Mouse (Mus musculus) ES-CJ7 (cell line): ENCODE measurements at regions not wholly inside any gene's neighbourhood (a gene's known extent, or its start where the extent isn't known, plus 50 kb on each side); places are given as distances from the start of the nearest gene placed in this dataset.

ENCODE experiments used
- DNase-seq: peaks from one replicate; pipeline ENCODE4 v3.0.0; 2011; ENCODE audit warnings: low read depth, low spot score

- DNase-seq = no peak
These were observed 176.3 kb upstream of the Spaca1 start for GRCm38 (mm10) chr4:34226089-34226840.

- no peak for DNase-seq
These were observed 176.9 kb upstream of the Spaca1 start for GRCm38 (mm10) chr4:34226886-34227285.

- DNase-seq = no peak
These were observed 177.6 kb upstream of the Spaca1 start for GRCm38 (mm10) chr4:34227611-34228010.

- peak; percentile 74 for DNase-seq
These were observed 181.3 kb upstream of the Spaca1 start for GRCm38 (mm10) chr4:34231270-34231669.

GRCm38 (mm10) chr4:34234204-34234603, 184.2 kb upstream of the Spaca1 start:
- DNase-seq = no peak

GRCm38 (mm10) chr4:34234645-34235044, 184.7 kb upstream of the Spaca1 start:
- DNase-seq = no peak

- no peak for DNase-seq
These were observed 187.8 kb upstream of the Spaca1 start for GRCm38 (mm10) chr4:34237791-34238190.

DNA sequence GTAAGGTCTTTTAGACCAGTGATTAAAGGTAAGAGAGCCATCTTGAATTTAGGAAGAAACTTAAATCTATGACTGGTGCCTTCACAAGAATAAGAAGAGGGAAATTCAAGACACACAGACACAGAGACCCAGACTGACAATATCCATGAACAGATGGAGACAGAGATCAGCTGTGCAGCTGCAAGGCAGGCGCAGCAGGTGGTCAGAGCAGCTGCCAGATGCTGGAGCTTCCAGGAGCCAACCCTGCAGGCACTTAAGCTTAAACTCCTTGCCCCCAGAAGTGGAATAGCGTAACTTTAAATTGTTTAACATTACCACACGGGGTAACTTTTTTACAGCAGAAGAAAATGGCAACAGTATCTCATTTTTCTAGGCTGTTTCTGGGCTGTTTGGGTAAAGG, 189.6 kb upstream of the Spaca1 start:
- no peak for DNase-seq

DNA sequence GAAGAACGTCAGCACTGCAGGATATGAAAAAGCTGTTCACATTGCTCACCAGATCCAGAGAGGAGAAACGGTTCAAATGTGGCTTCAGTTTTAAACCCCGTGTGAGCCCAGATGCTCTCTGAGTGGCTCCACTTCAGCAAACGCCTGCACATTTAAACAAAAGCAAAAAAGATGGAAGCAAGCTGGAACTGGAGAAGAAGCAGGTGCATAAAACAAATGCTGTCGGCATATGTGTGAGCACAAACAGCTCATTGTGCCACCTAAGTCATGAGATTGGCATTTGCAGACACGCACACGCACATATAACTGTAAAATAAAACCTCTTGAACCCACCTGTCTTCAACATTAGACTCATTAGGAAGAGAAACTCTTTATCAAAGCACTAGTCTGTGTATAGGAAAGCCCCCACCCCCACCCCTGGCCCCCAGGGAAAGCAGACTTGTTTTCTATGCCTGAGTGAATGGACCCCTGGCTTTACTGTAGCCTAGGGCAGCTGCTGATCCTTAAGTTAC, 191.1 kb upstream of the Spaca1 start:
- no peak for DNase-seq

GRCm38 (mm10) chr4:34241673-34242072, 191.7 kb upstream of the Spaca1 start:
- no peak for DNase-seq

DNA sequence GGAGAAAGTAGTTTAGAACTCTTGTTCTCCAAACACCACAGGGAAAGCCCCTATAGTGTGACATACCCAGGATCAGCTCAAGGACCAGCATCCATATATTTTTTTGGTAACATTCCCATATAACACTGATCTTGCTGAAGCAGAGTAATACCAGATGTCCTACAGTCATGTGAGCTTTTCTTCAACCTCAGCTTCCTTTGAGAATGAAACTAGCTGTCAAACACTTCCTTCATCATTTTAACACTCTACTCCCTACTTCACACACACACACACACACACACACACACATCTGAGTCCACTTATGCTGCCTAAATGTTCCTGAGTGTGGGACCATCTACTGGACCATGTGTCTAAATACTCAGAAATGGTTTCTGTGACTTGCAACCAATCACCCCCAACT, 209.5 kb upstream of the Spaca1 start:
- no peak for DNase-seq

DNA sequence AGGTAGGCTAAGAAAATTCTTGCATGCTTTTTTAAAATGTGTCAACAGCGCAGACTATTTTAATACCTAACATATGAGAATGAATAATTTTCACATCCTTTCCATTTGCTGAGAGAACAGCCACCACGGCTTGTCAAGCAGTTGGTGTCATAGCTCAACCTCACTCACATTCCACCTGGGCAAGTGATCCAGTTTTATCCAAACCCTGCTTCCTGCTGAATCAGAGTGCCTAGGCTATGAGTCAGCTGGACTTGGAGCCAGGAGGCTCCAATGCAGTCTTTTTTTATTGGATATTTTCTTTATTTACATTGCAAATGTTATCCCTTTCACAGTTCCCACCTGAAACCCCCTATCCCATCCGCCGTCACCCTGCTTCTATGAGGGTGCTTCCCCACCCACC, 210.5 kb upstream of the Spaca1 start:
- DNase-seq = no peak

DNA sequence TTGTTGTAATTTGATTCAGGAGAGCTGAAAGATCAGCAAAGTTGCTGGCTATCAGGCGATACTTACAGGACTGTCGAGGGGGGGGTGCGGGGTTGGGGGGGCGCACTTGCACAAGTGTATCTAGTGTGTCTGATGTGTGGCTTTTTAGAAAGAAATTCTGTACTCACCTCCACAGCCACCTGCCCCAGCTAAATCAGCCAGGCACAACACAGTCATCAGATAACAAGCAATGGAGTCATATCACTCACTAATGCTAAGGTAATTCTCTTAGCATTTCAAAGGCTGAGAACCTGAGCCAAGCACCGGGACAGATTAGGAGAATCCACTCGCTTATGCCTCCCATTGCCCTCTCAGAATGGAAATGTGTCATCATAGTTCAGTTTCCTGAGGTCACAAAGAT, 211.8 kb upstream of the Spaca1 start:
- no peak for DNase-seq

DNA sequence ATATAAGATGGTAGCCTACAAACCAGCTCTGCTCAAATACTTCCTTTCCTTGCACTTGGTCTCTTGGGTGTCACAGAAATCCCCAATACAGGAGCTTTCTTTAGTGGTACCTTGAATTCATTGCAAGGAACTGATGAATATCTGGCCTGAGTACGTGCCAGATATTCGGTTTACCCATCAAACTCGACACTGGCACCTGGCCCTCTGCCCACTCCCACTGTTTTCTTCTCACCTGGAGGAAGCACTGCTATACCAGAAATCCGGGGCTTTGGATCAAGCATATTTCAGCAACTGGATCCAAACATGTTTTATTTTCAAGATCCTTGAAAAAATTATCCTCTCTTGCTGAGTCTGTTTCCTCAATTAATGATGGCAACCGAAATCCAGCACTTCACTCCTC, 214.4 kb upstream of the Spaca1 start:
- no peak for DNase-seq

GRCm38 (mm10) chr4:34274316-34274715, 224.3 kb upstream of the Spaca1 start:
- DNase-seq = no peak

GRCm38 (mm10) chr4:34275372-34275771, 225.4 kb upstream of the Spaca1 start:
- no peak for DNase-seq

DNA sequence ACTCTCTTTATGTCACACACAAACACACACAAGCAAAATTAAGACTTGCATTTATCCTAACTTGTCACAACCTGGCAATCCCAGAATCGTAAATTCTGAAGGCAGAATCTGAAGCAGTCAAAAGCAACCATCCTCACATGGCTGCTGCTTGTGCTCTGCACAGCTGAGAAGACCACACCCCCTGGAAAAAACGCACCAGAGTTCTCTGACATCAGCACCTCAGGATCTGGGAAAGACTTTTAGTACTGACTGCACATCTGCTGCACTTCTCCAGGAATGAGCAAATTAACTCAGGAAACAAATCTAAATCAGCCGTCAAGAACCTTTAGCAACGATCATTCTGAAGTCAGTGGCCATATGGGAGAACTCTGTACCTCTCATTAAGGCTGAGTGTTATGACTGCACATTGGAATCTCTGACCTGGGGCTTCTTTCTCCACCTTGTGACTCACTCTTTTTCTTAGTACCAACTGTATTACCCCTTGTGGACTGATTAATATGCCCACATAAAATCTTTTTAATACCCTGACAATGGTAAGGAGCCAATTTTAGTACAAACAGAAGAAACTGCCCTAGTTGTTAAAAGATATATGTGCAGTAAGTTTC, 248.1 kb upstream of the Akirin2 start:
- no peak for DNase-seq

DNA sequence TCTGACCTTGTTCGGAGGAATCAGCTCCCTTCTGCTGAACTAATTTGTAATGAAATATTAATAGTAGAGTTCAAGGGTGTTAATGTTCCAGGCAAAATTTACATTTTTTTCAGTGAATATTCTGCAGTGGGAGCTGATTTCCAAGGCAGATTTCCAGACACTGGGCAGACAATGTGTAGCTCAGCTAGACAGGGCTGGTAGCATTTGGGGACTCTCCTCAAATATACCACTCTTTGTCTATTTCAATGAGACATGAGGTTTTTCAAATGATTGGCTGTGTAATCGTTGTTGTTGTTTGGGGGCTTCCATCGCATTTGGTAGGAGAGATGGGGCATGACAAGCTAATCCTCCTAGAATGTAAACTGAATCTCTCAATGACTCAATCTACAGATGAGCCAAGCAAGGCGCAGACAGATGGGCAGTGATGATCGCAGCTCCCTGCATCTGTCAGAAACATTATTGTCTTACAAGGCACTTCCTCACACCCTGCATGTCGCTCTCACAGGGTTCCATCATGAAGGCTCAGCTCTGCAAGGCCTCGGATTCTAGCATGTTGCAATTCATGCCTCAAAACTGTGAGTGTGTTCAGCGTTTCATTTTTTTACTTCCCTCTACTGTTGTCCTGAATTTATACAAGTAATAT, 241.7 kb upstream of the Akirin2 start:
- DNase-seq = no peak

GRCm38 (mm10) chr4:34310061-34310642, 240.6 kb upstream of the Akirin2 start:
- no peak for DNase-seq

- no peak for DNase-seq
These were observed 234.9 kb upstream of the Akirin2 start for GRCm38 (mm10) chr4:34315848-34316247.

DNA sequence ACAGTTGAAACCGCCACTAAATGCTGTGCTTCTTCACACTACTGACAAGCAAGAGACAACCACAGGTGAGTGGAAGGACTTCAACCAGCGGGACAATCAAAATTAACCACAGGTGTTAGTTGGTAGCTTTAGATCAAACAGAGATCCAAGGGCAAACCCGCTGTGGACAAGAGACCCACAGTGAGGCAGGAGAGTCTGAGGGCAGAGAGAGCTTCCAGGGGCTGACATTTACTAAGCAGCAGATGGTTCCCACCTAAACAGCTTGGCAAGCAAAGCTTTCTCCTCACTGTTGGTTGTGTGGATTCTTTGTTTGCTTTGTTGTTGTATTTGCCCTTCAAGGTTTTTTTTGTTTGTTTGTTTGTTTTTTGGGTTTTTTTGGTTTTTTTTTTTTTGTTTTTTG, 227.9 kb upstream of the Akirin2 start:
- DNase-seq = no peak

GRCm38 (mm10) chr4:34328151-34328785, 222.5 kb upstream of the Akirin2 start:
- no peak for DNase-seq
